Mouse (Mus musculus) lung, postnatal 0 days (tissue): ENCODE measurements around the gene Abtb2. TPM values are rescaled to one million over a fixed set of nuclear protein-coding genes. Genes with fewer than 3 reads are reported as not detected.

ENCODE experiments used
- ATAC-seq: fragments of 200-750 bp; cut with Nextera tagmentation; 2 replicates; pipeline ENCODE4 v1.8.0; 2017; ENCODE audit warnings: moderate library complexity
- DNase-seq: peaks from one replicate; pipeline ENCODE4 v3.0.0-alpha.2; 2016; ENCODE audit warnings: low spot score
- H3K27ac ChIP-seq: fragments of 300-500 bp; sonication (generic); 2 replicates; pipeline ENCODE4 v1.5.1; 2014; ENCODE audit warnings: antibody characterized with exemption, mild to moderate bottlenecking, low read length, mixed read lengths
- H3K27me3 ChIP-seq: fragments of 300-500 bp; sonication (generic); replicated peaks from 2 replicates; pipeline ENCODE4 v1.6.1; 2014; ENCODE audit warnings: low read length, mixed read lengths; ENCODE audit not compliant: insufficient read depth
- H3K36me3 ChIP-seq: fragments of 300-500 bp; sonication (generic); 2 replicates; pipeline ENCODE4 v1.6.1; 2014; ENCODE audit warnings: low read length, mixed read lengths; ENCODE audit not compliant: insufficient read depth
- H3K4me1 ChIP-seq: fragments of 300-500 bp; sonication (generic); 2 replicates; pipeline ENCODE4 v1.6.1; 2014; ENCODE audit warnings: antibody characterized with exemption, low read depth, low read length, mixed read lengths; ENCODE audit not compliant: insufficient read depth
- H3K4me2 ChIP-seq: fragments of 300-500 bp; sonication (generic); replicated peaks from 2 replicates; pipeline ENCODE4 v1.6.1; 2014; ENCODE audit warnings: low read depth, mild to moderate bottlenecking, low read length, moderate library complexity, mixed read lengths
- H3K4me3 ChIP-seq: fragments of 300-500 bp; sonication (generic); 2 replicates; pipeline ENCODE4 v1.5.1; 2014; ENCODE audit warnings: low read depth, low read length
- H3K9ac ChIP-seq: fragments of 300-500 bp; sonication (generic); replicated peaks from 2 replicates; pipeline ENCODE4 v1.6.1; 2014; ENCODE audit warnings: low read depth, mild to moderate bottlenecking
- H3K9me3 ChIP-seq: fragments of 300-500 bp; sonication (generic); 2 replicates; pipeline ENCODE4 v1.6.1; 2016; ENCODE audit warnings: low read length, mixed read lengths
- CTCF ChIP-seq: IDR thresholded peaks from 2 replicates; pipeline ENCODE4 v1.5.1; 2016; ENCODE audit warnings: antibody characterized with exemption, mild to moderate bottlenecking
- EP300 ChIP-seq: IDR thresholded peaks from 2 replicates; pipeline ENCODE4 v1.6.1; 2016; ENCODE audit warnings: antibody characterized with exemption, mild to moderate bottlenecking, control low read depth
- WGBS: fragments of 180-500 bp; shearing (Covaris S2); extraction: QIAGEN DNeasy Blood & Tissue Kit; methylation state at CpG from one replicate; pipeline ENCODE4 v1.1.7; 2014; 5-methylcytosine and 5-hydroxymethylcytosine counted together
- polyA plus RNA-seq: library from polyadenylated mRNA; unstranded; fragments of >200 nt; fragmentation: Nextera tagmentation; extraction: Ambion mirVana; gene quantifications from 2 replicates; pipeline ENCODE4 v1.2.1, GENCODE M21; 2015

The Abtb2 gene
- polyA plus RNA-seq, 1 experiment from 2014 or later, result 3.6 TPM

GRCm38 (mm10) chr2:103700514-103700913, 134.4 kb downstream of the Abtb2 start:
- no peaks in the 10 kb centered on the region for H3K9me3 ChIP-seq
- peak; percentile 47 for TF ChIP-seq CTCF
- no peak for TF ChIP-seq EP300
- no peaks in the 10 kb centered on the region for H3K4me1 ChIP-seq
- H3K27me3 ChIP-seq, result no peaks in the 10 kb centered on the region
- ATAC-seq (no peak), DNase-seq (no peak)
- WGBS, result 78% methylated on average over 12 of the region's 12 CpGs
- no peak overlapping the region for H3K4me2 ChIP-seq
- H3K4me3 ChIP-seq, result no peak overlapping the region
- no peak overlapping the region for H3K27ac ChIP-seq
- H3K9ac ChIP-seq, result no peak overlapping the region
- H3K36me3 ChIP-seq, result no peaks in the 10 kb centered on the region; the same call in 1 of the 2 replicates

GRCm38 (mm10) chr2:103703336-103703735, 137.2 kb downstream of the Abtb2 start:
- Histone ChIP-seq H3K4me2 (no peak overlapping the region), H3K36me3 (no peaks in the 10 kb centered on the region; the same call in 1 of the 2 replicates), H3K4me3 (no peak overlapping the region), H3K9me3 (no peaks in the 10 kb centered on the region), H3K27ac (no peak overlapping the region), H3K4me1 (no peaks in the 10 kb centered on the region), H3K27me3 (no peaks in the 10 kb centered on the region), H3K9ac (no peak overlapping the region)
- DNase-seq (no peak), ATAC-seq (no peak)
- no peak for TF ChIP-seq EP300
- no peak for TF ChIP-seq CTCF
- WGBS, result 81% methylated on average over 10 of the region's 10 CpGs

GRCm38 (mm10) chr2:103703865-103704264, 137.8 kb downstream of the Abtb2 start:
- no peaks in the 10 kb centered on the region for H3K4me1 ChIP-seq
- no peak for DNase-seq
- WGBS, result 58% methylated on average over 4 of the region's 4 CpGs
- no peak overlapping the region for H3K4me3 ChIP-seq
- no peak overlapping the region for H3K4me2 ChIP-seq
- no peaks in the 10 kb centered on the region; the same call in 1 of the 2 replicates for H3K36me3 ChIP-seq
- no peak for ATAC-seq
- TF ChIP-seq EP300 (no peak), CTCF (no peak)
- no peak overlapping the region for H3K9ac ChIP-seq
- no peak overlapping the region for H3K27ac ChIP-seq
- H3K27me3 ChIP-seq, result no peaks in the 10 kb centered on the region
- no peaks in the 10 kb centered on the region for H3K9me3 ChIP-seq

GRCm38 (mm10) chr2:103705826-103706225, 139.7 kb downstream of the Abtb2 start:
- DNase-seq (no peak), ATAC-seq (no peak)
- Histone ChIP-seq H3K4me1 (no peaks in the 10 kb centered on the region), H3K9ac (no peak overlapping the region), H3K27me3 (no peaks in the 10 kb centered on the region), H3K4me3 (no peak overlapping the region), H3K36me3 (no peaks in the 10 kb centered on the region), H3K27ac (no peak overlapping the region), H3K9me3 (no peaks in the 10 kb centered on the region), H3K4me2 (no peak overlapping the region)
- 92% methylated on average over 4 of the region's 4 CpGs for WGBS
- TF ChIP-seq CTCF, result no peak

- Histone ChIP-seq H3K9me3 (no peaks in the 10 kb centered on the region), H3K27ac (no peak overlapping the region), H3K36me3 (no peaks in the 10 kb centered on the region), H3K9ac (no peak overlapping the region), H3K4me1 (no peaks in the 10 kb centered on the region), H3K27me3 (no peaks in the 10 kb centered on the region), H3K4me3 (no peak overlapping the region), H3K4me2 (no peak overlapping the region)
- DNase-seq, result peak; percentile 63
- no peak for TF ChIP-seq CTCF
- no peak for TF ChIP-seq EP300
- WGBS, result 29% methylated on average over 11 of the region's 11 CpGs
- peak; percentile 65 for ATAC-seq
These were observed 140.1 kb downstream of the Abtb2 start for GRCm38 (mm10) chr2:103706226-103706625.

GRCm38 (mm10) chr2:103707056-103707776, 141.1 kb downstream of the Abtb2 start:
- no peaks in the 10 kb centered on the region for H3K36me3 ChIP-seq

More at GRCm38 (mm10) chr2:103707056-103707776, 141.1 kb downstream of the Abtb2 start:
- H3K27me3 ChIP-seq, result no peaks in the 10 kb centered on the region
- 67% methylated on average over 6 of the region's 6 CpGs for WGBS
- TF ChIP-seq CTCF (no peak), EP300 (no peak)
- H3K9ac ChIP-seq, result no peak overlapping the region
- H3K4me3 ChIP-seq, result no peak overlapping the region
- H3K9me3 ChIP-seq, result no peaks in the 10 kb centered on the region
- H3K4me1 ChIP-seq, result no peaks in the 10 kb centered on the region
- no peak overlapping the region for H3K27ac ChIP-seq
- H3K4me2 ChIP-seq, result no peak overlapping the region
- ATAC-seq (peak; percentile 11; the same call in 1 of the 2 replicates), DNase-seq (peak; percentile 9)
